Mouse (Mus musculus) left cerebral cortex, adult 11 months (tissue): ENCODE data around the gene Cabp2.
"Not testable (repeated sequence)": the region's sequence is repeated elsewhere in the genome, so short reads cannot be mapped to it uniquely, and the experiment has no call there.

Source experiments
- DNase-seq: peaks from one replicate; pipeline ENCODE4 v3.0.0; 2022; ENCODE audit warnings: low spot score

Cabp2 gene

GRCm38 (mm10) chr19:4125268-4125667 is 43.9 kb downstream of the Cabp2 start:
- not testable (repeated sequence) for DNase-seq

GRCm38 (mm10) chr19:4125741-4126696 is 44.6 kb downstream of the Cabp2 start, which contains the start of gene Aip:
Gene Aip, minus strand, starts transcription at chr19:4125858.
- peak; percentile 97 for DNase-seq

- no peak for DNase-seq
These were observed 45.5 kb downstream of the Cabp2 start for GRCm38 (mm10) chr19:4126759-4127495.

GRCm38 (mm10) chr19:4129462-4129861 is 48.1 kb downstream of the Cabp2 start:
- DNase-seq, result no peak

- DNase-seq, result no peak
These were observed 48.7 kb downstream of the Cabp2 start for GRCm38 (mm10) chr19:4130106-4130505.

GRCm38 (mm10) chr19:4131075-4131474 is 49.7 kb downstream of the Cabp2 start:
- no peak for DNase-seq

GRCm38 (mm10) chr19:4131768-4132167 is 50.4 kb downstream of the Cabp2 start:
- no peak for DNase-seq

- no peak for DNase-seq
These were observed 53.0 kb downstream of the Cabp2 start for GRCm38 (mm10) chr19:4134354-4134753.

GRCm38 (mm10) chr19:4135229-4135962 is 54.0 kb downstream of the Cabp2 start:
- not testable (repeated sequence) for DNase-seq

- not testable (repeated sequence) for DNase-seq
These were observed 54.6 kb downstream of the Cabp2 start for GRCm38 (mm10) chr19:4135963-4136345.

GRCm38 (mm10) chr19:4136463-4136862 is 55.1 kb downstream of the Cabp2 start:
- no peak for DNase-seq
